Mouse (Mus musculus): ENCODE measurements around the gene Ltc4s.

DNA sequence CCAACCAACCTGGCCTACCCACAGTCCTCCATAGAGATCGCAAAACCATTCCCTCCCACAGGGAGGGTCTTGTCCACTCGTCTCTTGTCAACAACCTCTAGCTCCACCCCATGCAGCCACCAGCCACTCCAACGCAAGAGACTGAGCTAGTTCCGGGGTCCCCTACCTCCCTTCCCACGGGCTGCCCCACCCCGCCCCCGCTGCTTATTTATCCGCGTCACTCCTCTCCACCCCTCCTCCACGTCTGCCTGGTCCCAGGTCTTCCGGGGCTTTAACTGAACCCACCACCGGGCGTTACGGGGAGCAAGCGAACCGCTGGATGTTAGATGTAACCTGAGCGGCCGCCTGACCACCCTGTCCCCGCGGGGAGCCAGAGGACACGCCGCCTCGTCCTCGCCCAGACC lies 28.3 kb downstream of the Ltc4s start:
- TF ChIP-seq CTCF (IDR thresholded peaks at IDR 0.05; ENCODE audit: control insufficient read depth, insufficient read depth, insufficient read length): no peak
- TF ChIP-seq USF1 (IDR thresholded peaks at IDR 0.05; ENCODE audit: low read depth): no peak
- no peak for TF ChIP-seq MYOG (IDR thresholded peaks at IDR 0.05; ENCODE audit: control insufficient read depth, extremely low read depth, insufficient read length)
- peak; percentile 72 for TF ChIP-seq MAX (IDR thresholded peaks at IDR 0.05)
- no peak for TF ChIP-seq MYOD1 (IDR thresholded peaks at IDR 0.05; ENCODE audit: control insufficient read depth, insufficient read length, low read depth)

Measured in C2C12 (cell line).